Mouse (Mus musculus): Measurements from ENCODE around the gene Olfr358.

The Olfr358 gene

DNA sequence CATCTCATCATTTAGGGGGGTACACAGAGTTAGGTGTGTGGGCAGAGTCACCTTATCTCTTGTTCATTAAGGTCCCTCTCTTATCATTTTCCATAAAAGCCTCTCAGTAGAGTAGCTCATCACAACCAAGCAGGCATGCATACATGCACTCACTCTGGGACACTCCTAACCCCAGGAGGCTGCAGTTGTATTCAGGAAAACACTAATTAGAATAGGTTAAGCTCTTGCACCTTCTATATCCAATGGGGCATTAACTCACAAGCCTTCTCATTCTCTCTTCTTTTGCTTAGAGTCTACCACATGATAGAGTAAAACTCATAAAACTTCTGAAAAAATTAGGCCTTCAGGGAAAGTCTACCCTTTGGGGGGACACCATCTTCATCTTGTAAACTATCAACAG, at the start of gene Olfr358:
TSS of gene Olfr358 (minus strand) at position 101 of the 400 bp plus-strand sequence.
- no peak for DNase-seq (ENCODE audit: low spot score)

GRCm38 (mm10) chr2:36997030-36997429, 12.1 kb downstream of the Olfr358 start:
- no peak for DNase-seq (ENCODE audit: low spot score)

GRCm38 (mm10) chr2:36993527-36993926, 15.6 kb downstream of the Olfr358 start, which contains the start of gene Olfr357:
Gene Olfr357, plus strand, starts transcription at chr2:36993827.
- no peak for DNase-seq (ENCODE audit: low spot score)

All from MN1 (cell line).